Mouse (Mus musculus): Measurements from ENCODE around the gene Snapc3. TPM values are rescaled to one million over a fixed set of nuclear protein-coding genes. Genes with fewer than 3 reads are reported as not detected.

The Snapc3 gene
- total RNA-seq (2021): 10 to 100 TPM; 33.4 to 39.2 TPM
- long read RNA-seq, experiment 1, transcript Snapc3-201 (9 exons, 1,405 nt): minor isoform, 8 of 21 reads
- long read RNA-seq, experiment 1, transcript Snapc3-202 (6 exons, 942 nt): major isoform, 10 of 21 reads
- long read RNA-seq, experiment 1, partial matches to known transcripts: 1 of 21 reads
- long read RNA-seq, experiment 1, other reads (novel, unspliced or antisense): 2 of 21 reads
- long read RNA-seq, experiment 2, transcript Snapc3-202 (6 exons, 942 nt): major isoform, 14 of 31 reads
- long read RNA-seq, experiment 2, transcript Snapc3-201 (9 exons, 1,405 nt): minor isoform, 10 of 31 reads
- long read RNA-seq, experiment 2, partial matches to known transcripts: 0 of 31 reads
- long read RNA-seq, experiment 2, other reads (novel, unspliced or antisense): 6 of 31 reads

DNA sequence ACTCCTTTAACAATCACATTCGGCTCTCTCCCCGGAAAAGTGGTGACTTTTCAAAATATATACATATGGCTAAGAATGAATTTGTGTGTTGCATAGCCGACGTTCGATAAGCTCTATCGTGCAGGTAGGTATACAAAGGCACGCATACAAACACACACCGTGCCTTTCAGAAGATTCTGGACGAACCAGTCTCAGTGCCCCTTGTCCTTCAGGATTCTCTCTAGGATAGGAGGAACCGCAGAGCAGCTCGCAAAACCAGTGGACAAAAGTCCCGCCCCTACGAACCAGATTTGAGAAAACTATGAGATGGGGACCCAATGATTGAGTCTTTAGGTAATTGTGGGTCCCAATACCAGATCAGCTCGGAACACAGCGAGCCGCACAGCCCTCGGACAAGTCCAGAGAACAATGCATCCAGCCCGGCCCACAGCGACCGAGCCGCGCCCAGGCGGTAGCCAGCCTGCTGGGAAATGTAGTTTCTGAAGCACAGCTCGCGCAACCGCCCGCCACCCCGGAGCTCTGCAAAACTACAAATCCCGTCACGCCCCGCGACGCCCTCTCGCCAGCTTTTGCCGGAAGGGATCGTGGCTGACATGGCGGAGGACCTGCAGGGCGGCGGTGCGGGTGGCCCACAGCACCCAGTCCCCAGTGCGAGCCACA, at the start of gene Snapc3:
TSS of gene Snapc3 (plus strand) at position 565 of the 660 bp plus-strand sequence.
- peak; percentile 85 to 89 for DNase-seq (ENCODE audit: low spot score in 2 of 2)

DNA sequence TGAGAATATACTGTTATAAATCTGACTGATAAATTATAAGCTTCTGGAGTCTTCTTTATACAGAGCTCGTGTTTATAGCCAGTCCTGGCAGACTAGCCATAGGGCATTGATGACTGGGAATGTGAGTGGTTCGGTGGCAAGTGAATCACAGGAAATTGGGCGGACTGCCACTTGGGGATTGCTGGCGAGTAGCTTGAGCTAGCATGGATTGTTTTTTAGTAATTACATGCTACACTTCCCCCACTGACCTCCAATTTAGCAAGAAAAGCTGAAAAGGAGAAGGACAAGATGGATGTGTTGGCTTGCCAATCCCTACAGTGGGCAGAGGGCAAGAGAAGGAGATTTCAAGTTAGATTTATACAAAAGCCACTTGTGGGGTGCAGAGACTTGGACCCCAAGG, 44.1 kb upstream of the Snapc3 start:
- DNase-seq (ENCODE audit: low spot score in 2 of 2): no peak

DNA sequence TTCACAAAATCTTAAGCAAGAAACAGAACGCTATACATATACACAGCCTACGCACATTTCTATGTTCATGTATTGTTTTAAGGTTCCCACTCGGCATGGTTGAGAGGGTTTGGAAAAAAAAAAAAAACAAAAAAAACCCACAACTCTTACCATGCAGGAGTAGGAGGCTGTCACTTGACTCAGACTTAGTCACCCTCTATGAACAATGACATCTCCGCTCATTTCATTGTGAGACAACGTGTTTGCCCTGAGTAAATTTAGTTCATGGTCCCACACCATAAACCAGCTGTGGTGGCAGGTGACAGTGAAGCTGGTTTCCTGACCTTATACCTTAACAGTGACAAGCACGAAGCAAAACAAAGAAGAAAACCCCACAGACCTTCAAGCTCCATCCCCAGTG, 41.9 kb upstream of the Snapc3 start:
- DNase-seq (ENCODE audit: low spot score in 2 of 2): no peak

DNA sequence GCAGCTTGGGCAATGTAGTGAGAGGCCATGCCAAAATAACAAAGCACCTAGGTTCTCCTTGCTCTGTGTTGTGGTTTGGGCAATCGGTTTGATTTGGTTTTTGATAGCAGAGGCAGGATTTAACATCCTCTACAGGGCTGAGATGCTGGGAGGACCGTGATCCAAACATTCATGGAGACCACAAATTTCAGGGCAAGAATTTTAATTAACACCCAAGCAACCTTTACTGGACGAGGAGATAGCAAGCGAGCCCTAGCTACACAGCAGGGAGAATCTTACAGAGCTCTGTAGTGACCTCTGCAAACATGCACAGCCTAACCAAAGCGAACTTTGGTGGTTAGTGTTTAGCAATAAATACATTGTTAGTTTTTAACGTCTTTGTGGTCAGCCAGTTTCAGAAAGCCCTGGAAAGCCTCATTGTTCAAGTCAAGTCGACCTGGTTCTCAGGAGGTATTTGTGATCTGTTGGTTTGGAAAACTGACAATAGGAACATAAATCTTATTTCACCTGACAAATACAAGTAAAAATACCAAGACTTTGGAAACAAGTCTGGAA, 41.0 kb upstream of the Snapc3 start:
- no peak for DNase-seq (ENCODE audit: low spot score in 2 of 2)

DNA sequence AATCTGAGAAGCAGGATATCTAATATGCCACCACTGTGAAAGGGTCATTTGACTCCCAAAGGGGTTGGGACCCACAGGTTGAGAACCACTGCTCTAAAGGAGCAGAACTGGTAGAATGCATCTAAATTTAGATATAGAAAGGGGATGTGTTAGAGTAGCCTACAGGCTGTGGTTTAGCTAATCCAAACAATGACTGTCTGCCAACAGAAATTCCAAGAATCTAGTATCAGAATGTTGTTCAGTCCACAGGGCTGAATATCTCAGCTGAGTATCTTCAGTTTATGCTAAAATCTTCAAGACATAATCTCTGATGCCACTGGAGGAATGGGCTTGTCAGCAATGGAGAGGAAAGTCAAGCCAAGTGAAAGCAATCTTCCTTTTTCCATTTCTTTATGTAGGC, 38.5 kb upstream of the Snapc3 start:
- no peak for DNase-seq (ENCODE audit: low spot score in 2 of 2)

DNA sequence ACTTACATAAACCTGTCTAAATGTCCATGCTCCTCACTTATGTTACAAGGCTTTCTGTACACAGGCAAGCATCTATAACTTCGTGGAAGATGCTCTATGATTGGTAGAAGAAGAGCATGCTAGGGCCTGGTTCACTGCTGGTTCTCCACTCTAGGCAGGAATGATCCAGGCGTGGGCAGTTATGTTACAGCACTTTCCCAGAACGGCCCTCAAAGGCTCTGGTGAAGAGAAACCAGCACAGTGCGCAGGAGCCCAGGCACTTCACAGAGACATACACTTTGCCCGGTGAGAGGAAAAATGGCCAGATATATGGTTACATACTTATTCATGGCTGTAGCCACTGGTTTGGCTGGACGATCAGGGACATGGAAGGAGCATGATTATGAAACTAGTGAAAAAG, 37.8 kb upstream of the Snapc3 start:
- DNase-seq (ENCODE audit: low spot score in 2 of 2): no peak

DNA sequence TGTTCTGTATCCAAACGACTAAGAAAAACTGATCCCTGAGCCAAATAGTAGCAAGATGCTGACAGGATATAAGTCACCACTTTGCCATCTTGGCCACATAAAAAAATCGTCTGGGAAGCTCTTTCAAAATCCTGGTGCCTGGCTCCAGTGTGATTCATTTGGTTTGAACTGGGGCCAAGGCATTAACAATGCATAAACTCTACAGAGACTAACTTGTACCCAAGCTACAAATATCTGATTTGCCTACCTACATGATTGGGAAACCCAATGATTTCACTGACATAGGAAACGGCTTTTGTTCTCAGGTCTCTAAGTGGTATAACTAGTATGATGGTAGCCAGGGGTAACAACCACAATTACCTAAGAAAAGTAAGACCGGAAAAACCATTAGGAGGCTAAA, 37.3 kb upstream of the Snapc3 start:
- no peak for DNase-seq (ENCODE audit: low spot score in 2 of 2)

DNA sequence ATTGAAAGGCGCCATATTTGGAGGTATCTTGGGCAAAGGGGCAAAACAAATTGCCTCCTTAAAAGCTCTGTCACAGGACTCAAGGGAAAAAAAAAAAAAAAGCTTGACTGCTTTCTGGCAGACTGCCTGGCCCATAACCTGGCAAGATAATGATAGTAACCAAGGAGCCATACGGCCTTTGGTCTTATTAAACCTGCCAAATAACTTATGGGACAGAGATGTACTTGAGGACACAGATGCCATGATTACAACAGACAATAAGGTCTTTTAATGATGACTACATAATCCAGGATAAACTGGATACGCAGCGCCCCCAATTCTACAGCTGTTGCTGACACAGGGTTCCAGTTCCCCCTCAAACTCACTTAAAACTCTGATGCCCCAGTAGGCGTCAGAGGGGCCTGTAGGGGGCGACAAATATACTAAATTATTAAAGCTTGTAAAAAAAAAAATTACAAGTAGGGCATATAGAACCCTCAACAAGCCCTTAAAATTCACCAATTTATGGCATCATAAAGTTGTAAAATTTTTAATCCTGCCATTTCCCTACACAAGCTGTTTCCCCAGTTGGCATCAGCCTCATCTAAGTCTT, 33.5 kb upstream of the Snapc3 start:
- no peak for DNase-seq (ENCODE audit: low spot score in 2 of 2)

DNA sequence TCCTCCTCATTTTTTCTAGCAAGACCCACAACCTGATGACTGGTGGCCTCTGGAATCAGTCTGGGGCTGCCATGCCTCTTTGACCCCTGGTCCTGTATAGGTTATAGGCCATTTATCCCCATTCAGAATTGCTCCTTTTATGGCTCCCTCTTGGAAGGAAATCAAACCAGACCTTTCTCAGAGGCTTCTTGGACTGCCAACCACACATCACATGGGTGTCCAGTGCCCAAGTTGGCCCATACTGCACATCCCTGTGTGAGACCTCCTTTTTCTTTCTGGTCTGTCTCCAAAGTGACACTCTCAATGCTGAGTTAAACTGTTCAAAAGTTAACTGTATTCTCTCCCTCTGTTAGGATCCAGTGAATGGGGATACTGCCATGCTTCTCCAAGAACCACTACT, 32.4 kb upstream of the Snapc3 start:
- no peak for DNase-seq (ENCODE audit: low spot score in 2 of 2)

DNA sequence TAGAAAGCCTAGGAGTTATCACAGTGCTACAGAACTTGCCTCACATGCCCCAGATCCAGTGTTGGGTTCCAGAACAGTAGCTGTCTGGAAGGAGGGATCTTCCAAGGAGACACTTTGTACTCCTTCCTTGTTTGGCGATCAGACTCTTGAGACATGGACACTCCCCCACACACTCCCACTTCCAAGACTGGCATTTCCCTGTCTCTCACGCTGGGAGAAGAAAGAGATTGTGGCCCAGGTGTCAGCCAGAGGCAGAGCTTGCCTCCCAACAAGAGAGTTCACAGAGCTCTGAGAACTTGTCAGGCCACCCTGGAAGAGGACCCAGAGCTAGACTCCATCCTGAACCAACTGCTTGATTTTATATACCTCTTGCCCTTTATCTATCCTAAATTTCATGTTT, 27.0 kb upstream of the Snapc3 start:
- DNase-seq (ENCODE audit: low spot score in 2 of 2): no peak

DNA sequence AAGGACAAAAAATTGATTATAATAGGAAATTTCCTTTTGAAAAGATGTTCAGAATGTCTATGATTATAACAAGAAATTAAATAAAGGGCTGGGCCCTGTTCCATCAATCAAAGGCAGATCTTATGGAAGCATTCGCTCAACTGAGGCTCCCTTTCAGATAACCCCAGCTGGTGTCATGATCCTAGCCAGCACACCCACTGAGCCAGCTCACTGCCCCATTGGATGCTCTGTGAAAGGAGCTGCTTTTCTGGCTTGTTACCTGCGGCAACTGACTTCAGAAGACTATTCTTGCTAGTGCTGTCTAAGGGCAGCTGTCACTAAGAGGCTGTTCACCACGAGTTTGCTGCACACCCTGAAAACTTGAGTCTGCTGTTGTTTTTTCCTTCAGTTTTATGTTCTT, 25.6 kb upstream of the Snapc3 start:
- no peak for DNase-seq (ENCODE audit: low spot score in 2 of 2)

DNA sequence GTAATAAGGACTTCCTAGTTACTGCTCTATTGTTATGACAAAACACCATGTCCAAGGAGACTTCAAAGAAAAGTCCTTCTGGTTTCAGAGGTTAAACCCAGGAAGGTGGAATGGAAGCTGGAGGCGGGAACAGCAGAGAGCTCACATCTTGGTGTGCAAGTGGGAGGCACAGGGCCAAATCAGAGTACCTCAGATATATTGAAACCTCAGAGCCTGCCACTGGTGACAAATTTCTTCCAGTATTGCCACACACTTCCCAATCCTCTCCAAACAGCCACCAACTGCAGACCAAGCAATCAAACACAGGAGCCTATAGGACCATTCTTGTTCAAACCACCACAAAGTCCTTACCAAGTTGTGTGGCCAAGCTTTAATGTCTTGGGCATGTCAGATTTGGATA, 23.8 kb upstream of the Snapc3 start:
- no peak for DNase-seq (ENCODE audit: low spot score in 2 of 2)

DNA sequence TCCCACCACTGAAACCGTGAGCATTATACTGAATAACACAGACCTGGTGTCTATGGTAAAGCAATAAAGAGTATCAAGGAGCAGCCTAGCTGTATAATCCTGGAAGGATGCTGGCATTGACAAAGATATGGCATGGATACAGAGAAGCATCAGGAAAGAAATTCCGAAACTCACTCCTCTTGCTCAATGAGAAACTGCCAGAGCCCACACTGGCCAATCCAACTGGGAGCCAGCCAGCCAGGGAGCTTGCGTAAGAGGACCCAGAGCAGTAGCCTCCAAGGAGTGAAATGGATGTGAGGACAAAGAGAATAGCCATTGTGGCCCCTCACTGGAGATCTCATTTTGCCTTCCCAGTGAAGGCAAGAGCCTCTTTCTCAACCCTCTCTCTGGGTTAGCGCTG, 21.2 kb upstream of the Snapc3 start:
- DNase-seq (ENCODE audit: low spot score in 2 of 2): no peak

DNA sequence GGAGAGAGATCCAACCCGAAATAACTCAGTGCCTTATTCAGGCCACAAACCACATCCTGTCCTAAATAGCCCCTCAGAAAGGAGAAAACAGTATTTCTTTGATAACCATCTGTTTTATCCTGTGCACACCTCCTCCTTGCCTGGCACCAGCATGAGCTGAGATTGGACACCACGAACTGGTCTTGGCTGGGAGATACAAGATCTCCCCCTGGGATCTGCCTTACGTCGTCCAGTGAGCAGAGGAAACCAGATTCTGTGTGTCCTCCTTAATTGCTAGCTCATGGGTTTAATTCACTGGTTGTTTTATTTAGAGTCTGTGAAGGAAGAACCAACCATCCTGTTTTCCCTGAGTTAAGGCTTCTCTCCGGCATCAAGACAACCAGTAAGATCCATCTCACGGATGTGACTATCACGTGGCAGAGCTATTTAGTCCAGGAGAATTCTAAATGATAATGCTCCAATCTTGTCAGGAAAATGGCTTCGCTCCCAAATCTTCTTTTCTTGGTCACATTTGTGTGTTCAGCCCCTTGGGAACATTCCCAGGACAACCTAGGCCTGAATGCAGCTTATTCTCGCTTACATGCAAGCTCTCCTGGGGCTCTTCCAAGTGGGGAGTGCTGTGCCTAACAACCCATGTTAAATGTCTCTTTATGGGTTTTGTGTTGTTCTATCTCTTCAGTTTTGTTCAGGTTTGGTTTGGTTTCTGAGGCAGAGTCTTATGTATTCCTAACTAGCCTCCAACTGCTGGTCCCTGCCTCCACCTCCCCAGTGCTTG, 20.3 kb upstream of the Snapc3 start:
- DNase-seq (ENCODE audit: low spot score in 2 of 2): no peak

DNA sequence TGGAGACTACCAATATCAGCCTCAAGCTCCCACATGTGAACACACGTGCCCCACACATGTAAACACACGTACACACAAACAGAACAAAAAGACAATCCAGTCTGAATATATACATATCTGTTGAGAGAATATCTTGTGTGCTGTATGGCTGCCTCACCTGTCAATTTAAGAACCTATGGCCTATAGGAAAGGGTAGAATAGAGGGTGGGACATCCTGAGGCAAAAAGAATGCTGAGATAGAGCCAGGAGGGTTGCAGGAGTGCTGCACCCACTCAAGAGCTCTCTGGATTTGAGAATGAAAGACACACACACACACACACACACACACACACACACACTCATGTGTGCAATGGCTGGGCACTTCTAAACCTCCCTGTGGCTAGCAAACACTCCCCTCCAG, 19.0 kb upstream of the Snapc3 start:
- DNase-seq (ENCODE audit: low spot score in 2 of 2): no peak

DNA sequence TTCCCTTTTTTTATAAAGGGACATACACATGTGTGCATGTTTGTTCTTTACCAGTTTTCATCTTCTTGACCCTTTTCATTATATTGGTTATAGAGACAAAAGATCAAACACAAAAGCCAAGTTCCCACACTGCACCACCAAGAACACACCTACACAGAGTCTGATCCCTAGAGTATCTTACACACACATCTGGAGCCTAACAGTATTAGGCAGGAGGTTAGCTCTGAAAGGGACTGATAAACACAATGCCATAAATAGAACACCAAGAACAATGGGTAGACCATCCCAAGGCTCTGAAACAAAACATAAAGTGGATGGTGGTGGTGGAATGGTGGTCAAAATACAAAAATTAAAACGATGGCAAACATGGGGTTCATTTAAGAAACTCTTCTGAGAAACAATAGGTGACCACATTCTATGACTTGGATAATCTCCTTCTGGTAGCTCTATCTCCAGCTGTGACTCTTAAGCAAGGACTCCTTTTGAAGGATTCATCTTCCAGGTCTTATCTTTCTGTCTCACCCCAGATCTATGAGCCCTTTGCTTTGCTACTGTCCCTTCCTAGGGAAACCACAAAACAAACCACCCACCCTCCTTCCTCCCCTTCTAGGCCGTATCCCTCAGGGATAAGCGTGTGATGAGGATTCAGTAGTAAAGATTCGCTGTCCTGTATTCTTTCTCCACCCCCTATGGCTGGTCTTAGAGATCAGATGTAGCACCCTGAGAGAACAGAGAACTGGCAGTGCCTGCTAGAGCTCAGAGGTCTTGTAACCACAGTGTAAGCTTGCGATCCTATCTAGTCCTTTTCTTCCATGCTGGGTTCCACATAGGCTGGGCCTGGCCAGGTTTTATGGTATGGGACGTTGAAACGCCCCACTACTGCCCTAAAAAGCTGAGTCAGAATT, 16.6 kb upstream of the Snapc3 start:
- no peak for DNase-seq (ENCODE audit: low spot score in 2 of 2)

DNA sequence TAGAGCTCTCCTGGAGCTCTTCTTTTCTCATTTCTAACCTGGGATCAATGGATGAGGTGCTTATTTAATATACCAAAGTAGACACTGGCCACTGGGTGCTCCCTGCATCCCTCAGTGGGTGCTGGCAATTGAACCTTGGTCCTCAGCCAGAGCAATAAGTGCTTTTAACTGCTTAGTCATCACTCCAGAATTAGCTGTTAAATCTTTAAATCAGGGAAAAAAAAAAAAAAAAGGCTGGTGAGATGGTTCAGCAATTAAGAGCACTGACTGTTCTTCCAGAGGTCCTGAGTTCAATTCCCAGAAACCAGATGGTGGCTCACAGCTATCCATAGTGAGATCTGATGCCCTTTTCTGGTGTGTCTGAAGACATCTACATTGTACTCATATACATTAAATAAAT, 15.8 kb upstream of the Snapc3 start:
- DNase-seq (ENCODE audit: low spot score in 2 of 2): no peak

DNA sequence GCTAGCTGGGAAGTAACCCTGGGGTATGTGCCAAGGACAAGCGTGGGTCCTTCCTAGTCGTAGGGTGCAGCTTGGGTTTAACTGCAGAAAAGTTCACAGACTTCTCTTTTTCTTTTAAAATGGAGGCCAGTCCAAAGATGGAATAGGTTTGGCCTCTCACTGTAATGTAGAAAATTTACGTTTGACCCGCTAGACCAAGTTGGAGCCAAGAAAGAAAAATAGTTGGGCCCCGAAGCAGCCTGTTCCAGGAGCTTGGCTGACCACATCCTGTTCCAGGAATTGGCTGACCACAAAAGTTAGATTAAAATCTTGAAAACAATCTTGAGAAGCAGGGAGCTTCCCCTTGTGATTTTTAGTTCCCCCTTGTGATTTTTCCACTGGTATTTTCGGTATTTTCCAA, 9.8 kb upstream of the Snapc3 start:
- no peak for DNase-seq (ENCODE audit: low spot score in 2 of 2)

DNA sequence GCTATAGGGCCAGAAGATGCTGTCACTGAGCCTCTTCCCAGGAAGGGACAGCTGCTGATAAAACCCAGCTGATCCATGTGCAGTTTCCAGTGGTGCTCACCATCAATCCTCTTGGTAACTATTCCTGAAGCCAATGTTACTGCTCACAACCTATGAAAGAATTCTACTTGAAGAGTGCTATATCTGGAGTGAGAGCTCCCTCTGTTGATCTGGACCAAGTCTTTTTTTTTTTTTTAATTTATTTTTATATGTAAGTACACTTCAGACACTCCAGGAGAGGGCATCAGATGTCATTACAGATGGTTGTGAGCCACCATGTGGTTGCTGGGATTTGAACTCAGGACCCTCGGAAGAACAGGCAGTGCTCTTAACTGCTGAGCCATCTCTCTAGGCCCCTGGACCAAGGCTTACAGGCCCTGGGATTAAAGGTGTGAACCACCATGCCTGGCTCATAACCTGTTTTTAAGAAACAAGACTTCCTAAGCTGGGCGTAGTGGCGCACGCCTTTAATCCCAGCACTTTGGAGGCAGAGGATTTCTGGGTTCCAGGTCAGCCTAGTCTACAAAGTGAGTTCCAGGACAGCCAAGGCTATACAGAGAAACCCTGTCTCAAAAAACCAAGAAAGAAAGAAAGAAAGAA, 7.5 kb upstream of the Snapc3 start:
- no peak for DNase-seq (ENCODE audit: low spot score in 2 of 2)

DNA sequence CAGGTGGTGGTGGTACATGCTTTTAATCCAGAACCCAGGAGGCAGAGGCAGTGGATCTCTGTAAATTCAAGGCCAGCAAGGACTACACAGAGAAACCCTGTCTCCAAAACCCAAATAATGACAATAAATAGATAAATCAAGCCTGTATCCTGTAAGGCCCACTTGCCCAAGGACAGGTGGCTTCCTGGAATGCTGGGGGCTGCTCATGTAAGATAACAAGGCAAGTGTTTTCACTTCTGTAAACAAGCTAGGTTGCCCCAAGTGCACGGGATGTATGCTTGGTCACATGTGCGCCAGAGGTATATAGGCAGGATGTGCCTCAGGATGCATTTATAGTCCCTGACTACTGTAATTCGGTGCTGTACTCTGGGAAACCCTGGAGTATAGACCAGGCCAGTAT, 5.5 kb upstream of the Snapc3 start:
- no peak for DNase-seq (ENCODE audit: low spot score in 2 of 2)
